Mouse (Mus musculus) embryo, embryonic 11.5 days (tissue): ENCODE results near the gene Sec31b.

ENCODE experiments used
- DNase-seq: peaks from one replicate; pipeline ENCODE4 v3.0.0-alpha.2; 2012; ENCODE audit warnings: low read depth, low spot score

The Sec31b gene

GRCm38 (mm10) chr19:44487266-44487665 is 58.4 kb downstream of the Sec31b start:
- no peak for DNase-seq

- DNase-seq: no peak
These were observed 69.1 kb downstream of the Sec31b start for GRCm38 (mm10) chr19:44476541-44476940.

- no peak for DNase-seq
These were observed 70.4 kb downstream of the Sec31b start for GRCm38 (mm10) chr19:44475268-44475667.

DNA sequence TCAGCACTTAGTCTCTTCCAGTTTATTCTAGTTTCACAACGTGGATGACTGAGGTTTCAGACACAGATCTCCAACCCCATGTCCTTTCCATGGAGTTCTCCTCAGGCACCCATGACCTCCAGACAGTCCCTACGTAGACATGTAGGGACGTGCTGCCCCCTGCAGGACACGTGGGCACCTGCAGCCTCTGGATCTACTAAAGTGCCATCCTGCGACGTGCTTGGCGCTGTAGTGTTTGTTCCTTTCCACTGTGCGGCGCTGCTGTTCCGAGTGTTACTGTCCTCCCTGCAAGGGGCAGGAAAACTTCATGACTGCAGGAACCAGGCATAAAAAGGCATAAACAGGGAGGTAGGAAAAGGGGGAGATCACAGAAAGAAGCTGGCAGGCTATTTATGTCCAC is 71.5 kb downstream of the Sec31b start:
- peak; percentile 59 for DNase-seq
